Mouse (Mus musculus) megakaryocyte, adult 5-6 weeks (primary cell): ENCODE data around the gene Stk11. TPM values are rescaled to one million over a fixed set of nuclear protein-coding genes. Genes with fewer than 3 reads are reported as not detected.

Source experiments
- total RNA-seq, 2 experiments: library from RNA; stranded (forward) in 1 of 2; stranded (reverse) in 1 of 2; fragments of 153-499, 151-499 nt in 1 of 2; fragments of 221-1000, 200-1000 nt in 1 of 2; gene quantifications; 2 replicates each; pipeline versions ENCODE4 v1.2.3 to v1.2.4; 2015 to 2017

Stk11 gene
- total RNA-seq, 2 experiments from 2014 or later: 60.7 to 146 TPM

Other genes starting within 250 kb of the Stk11 start
Only the 30 nearest of the 35 such genes appear.
- not detected in 2 replicates for gene Cfd, start 224.9 kb upstream of the Stk11 start, total RNA-seq (2015)
- gene Cfd, start 224.9 kb upstream of the Stk11 start, total RNA-seq (2017): not detected in 2 replicates
- 12.0 and 13.6 TPM in 2 replicates for gene Med16, start 206.9 kb upstream of the Stk11 start, total RNA-seq (2015)
- gene Med16, start 206.9 kb upstream of the Stk11 start, total RNA-seq (2017): 17.5 and 18.0 TPM in 2 replicates
- not detected in 2 replicates for gene Gm26602, start 204.9 kb upstream of the Stk11 start, total RNA-seq (2015)
- not detected in 2 replicates for gene Gm26602, start 204.9 kb upstream of the Stk11 start, total RNA-seq (2017)
- gene Kiss1r, start 198.8 kb upstream of the Stk11 start, total RNA-seq (2015): 0.18 and 0.29 TPM in 2 replicates
- gene Kiss1r, start 198.8 kb upstream of the Stk11 start, total RNA-seq (2017): 0.26 and 0.77 TPM in 2 replicates
- gene R3hdm4, start 194.6 kb upstream of the Stk11 start, total RNA-seq (2015): 118 and 121 TPM in 2 replicates
- gene R3hdm4, start 194.6 kb upstream of the Stk11 start, total RNA-seq (2017): 92.1 and 134 TPM in 2 replicates
- 36.7 and 38.7 TPM in 2 replicates for gene Arid3a, start 188.8 kb upstream of the Stk11 start, total RNA-seq (2015)
- gene Arid3a, start 188.8 kb upstream of the Stk11 start, total RNA-seq (2017): 59.2 and 67.8 TPM in 2 replicates
- gene Wdr18, start 155.7 kb upstream of the Stk11 start, total RNA-seq (2015): 10.6 and 15.7 TPM in 2 replicates
- 7.8 TPM in 2 replicates for gene Wdr18, start 155.7 kb upstream of the Stk11 start, total RNA-seq (2017)
- gene Grin3b, start 145.1 kb upstream of the Stk11 start, total RNA-seq (2015): not detected in 2 replicates
- gene Grin3b, start 145.1 kb upstream of the Stk11 start, total RNA-seq (2017): 0.18 TPM in 1 of 2 replicates, not detected in the other
- 51.6 and 52.2 TPM in 2 replicates for gene Tmem259, start 131.5 kb upstream of the Stk11 start, total RNA-seq (2015)
- 52.1 and 53.2 TPM in 2 replicates for gene Tmem259, start 131.5 kb upstream of the Stk11 start, total RNA-seq (2017)
- gene Cnn2, start 127.2 kb upstream of the Stk11 start, total RNA-seq (2015): 174 and 175 TPM in 2 replicates
- gene Cnn2, start 127.2 kb upstream of the Stk11 start, total RNA-seq (2017): 286 and 299 TPM in 2 replicates
- 32.6 and 34.7 TPM in 2 replicates for gene Abca7, start 119.3 kb upstream of the Stk11 start, total RNA-seq (2015)
- 33.6 and 37.4 TPM in 2 replicates for gene Abca7, start 119.3 kb upstream of the Stk11 start, total RNA-seq (2017)
- 135 and 140 TPM in 2 replicates for gene Arhgap45, start 99.2 kb upstream of the Stk11 start, total RNA-seq (2015)
- 235 and 237 TPM in 2 replicates for gene Arhgap45, start 99.2 kb upstream of the Stk11 start, total RNA-seq (2017)
- 70.2 and 70.7 TPM in 2 replicates for gene Polr2e, start 76.0 kb upstream of the Stk11 start, total RNA-seq (2015)
- gene Polr2e, start 76.0 kb upstream of the Stk11 start, total RNA-seq (2017): 58.4 and 69.2 TPM in 2 replicates
- 259 and 303 TPM in 2 replicates for gene Gpx4, start 68.6 kb upstream of the Stk11 start, total RNA-seq (2015)
- gene Gpx4, start 68.6 kb upstream of the Stk11 start, total RNA-seq (2017): 375 and 378 TPM in 2 replicates
- gene Sbno2, start 10.2 kb upstream of the Stk11 start, total RNA-seq (2015): 32.4 and 33.0 TPM in 2 replicates
- 41.9 and 46.7 TPM in 2 replicates for gene Sbno2, start 10.2 kb upstream of the Stk11 start, total RNA-seq (2017)
- gene Atp5d, start 22.8 kb downstream of the Stk11 start, total RNA-seq (2015): 161 and 162 TPM in 2 replicates
- 31.0 and 34.7 TPM in 2 replicates for gene Atp5d, start 22.8 kb downstream of the Stk11 start, total RNA-seq (2017)
- gene Cbarp, start 25.0 kb downstream of the Stk11 start, total RNA-seq (2015): 1.6 and 2.2 TPM in 2 replicates
- 1.4 TPM in 1 of 2 replicates, not detected in the other for gene Cbarp, start 25.0 kb downstream of the Stk11 start, total RNA-seq (2017)
- gene Midn, start 32.5 kb downstream of the Stk11 start, total RNA-seq (2015): 29.5 and 29.6 TPM in 2 replicates
- 22.4 and 36.1 TPM in 2 replicates for gene Midn, start 32.5 kb downstream of the Stk11 start, total RNA-seq (2017)
- gene Cirbp, start 50.2 kb downstream of the Stk11 start, total RNA-seq (2015): 11.7 and 13.8 TPM in 2 replicates
- 29.3 and 32.1 TPM in 2 replicates for gene Cirbp, start 50.2 kb downstream of the Stk11 start, total RNA-seq (2017)
- gene 1600002K03Rik, start 57.1 kb downstream of the Stk11 start, total RNA-seq (2015): 19.3 and 21.0 TPM in 2 replicates
- 18.8 and 20.9 TPM in 2 replicates for gene 1600002K03Rik, start 57.1 kb downstream of the Stk11 start, total RNA-seq (2017)
- 0.49 TPM in 1 of 2 replicates, not detected in the other for gene Efna2, start 63.7 kb downstream of the Stk11 start, total RNA-seq (2015)
- gene Efna2, start 63.7 kb downstream of the Stk11 start, total RNA-seq (2017): 0.12 TPM in 1 of 2 replicates, not detected in the other
- 34.0 and 46.2 TPM in 2 replicates for gene Mum1, start 110.6 kb downstream of the Stk11 start, total RNA-seq (2015)
- 40.3 and 45.5 TPM in 2 replicates for gene Mum1, start 110.6 kb downstream of the Stk11 start, total RNA-seq (2017)
- 113 and 114 TPM in 2 replicates for gene Ndufs7, start 133.3 kb downstream of the Stk11 start, total RNA-seq (2015)
- gene Ndufs7, start 133.3 kb downstream of the Stk11 start, total RNA-seq (2017): 84.8 and 86.1 TPM in 2 replicates
- 6.3 and 6.7 TPM in 2 replicates for gene Gamt, start 145.2 kb downstream of the Stk11 start, total RNA-seq (2015)
- 4.4 and 10.2 TPM in 2 replicates for gene Gamt, start 145.2 kb downstream of the Stk11 start, total RNA-seq (2017)
- 39.0 and 41.4 TPM in 2 replicates for gene Dazap1, start 145.7 kb downstream of the Stk11 start, total RNA-seq (2015)
- gene Dazap1, start 145.7 kb downstream of the Stk11 start, total RNA-seq (2017): 187 and 200 TPM in 2 replicates
- gene Rps15, start 176.7 kb downstream of the Stk11 start, total RNA-seq (2015): 1,580 and 1,599 TPM in 2 replicates
- 1,732 and 1,915 TPM in 2 replicates for gene Rps15, start 176.7 kb downstream of the Stk11 start, total RNA-seq (2017)
- gene Apc2, start 180.2 kb downstream of the Stk11 start, total RNA-seq (2015): not detected in 2 replicates
- gene Apc2, start 180.2 kb downstream of the Stk11 start, total RNA-seq (2017): not detected in 2 replicates
- gene 2310011J03Rik, start 204.7 kb downstream of the Stk11 start, total RNA-seq (2015): 25.6 and 27.4 TPM in 2 replicates
- gene 2310011J03Rik, start 204.7 kb downstream of the Stk11 start, total RNA-seq (2017): 13.8 and 17.8 TPM in 2 replicates
- gene Pcsk4, start 213.7 kb downstream of the Stk11 start, total RNA-seq (2015): 0.32 and 0.83 TPM in 2 replicates
- gene Pcsk4, start 213.7 kb downstream of the Stk11 start, total RNA-seq (2017): not detected in 2 replicates
- 0.16 and 0.96 TPM in 2 replicates for gene Reep6, start 214.2 kb downstream of the Stk11 start, total RNA-seq (2015)
- 0.37 TPM in 1 of 2 replicates, not detected in the other for gene Reep6, start 214.2 kb downstream of the Stk11 start, total RNA-seq (2017)